Mouse (Mus musculus): ENCODE data around the gene Gm10309.

The Gm10309 gene

DNA sequence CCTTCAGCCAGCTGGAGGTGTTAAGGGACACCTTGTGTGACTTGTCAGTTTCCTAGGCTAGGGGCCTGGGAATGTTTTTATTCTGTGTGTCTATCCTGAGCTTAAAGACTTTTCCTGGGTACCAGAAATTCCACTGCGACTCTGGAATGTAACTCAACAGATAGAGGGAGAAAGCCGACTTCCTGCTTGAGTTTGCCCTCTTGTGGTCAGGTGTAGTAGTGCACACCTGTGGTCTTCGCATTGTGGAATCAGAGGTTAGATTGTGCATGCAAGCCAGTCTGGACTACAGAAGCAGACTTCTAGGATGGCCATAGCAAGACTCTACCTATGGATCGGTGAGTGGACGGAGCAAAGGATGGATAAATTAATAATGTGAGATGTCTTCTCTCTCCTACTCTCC lies 33.3 kb downstream of the Gm10309 start:
- DNase-seq (ENCODE audit: low read depth, low spot score) = no peak

- no peak for DNase-seq (ENCODE audit: low read depth, low spot score)
Measured at GRCm38 (mm10) chr17:86470160-86470559, 34.9 kb downstream of the Gm10309 start.

GRCm38 (mm10) chr17:86467967-86468366 lies 37.1 kb downstream of the Gm10309 start:
- DNase-seq (ENCODE audit: low read depth, low spot score) = no peak

- no peak for DNase-seq (ENCODE audit: low read depth, low spot score)
Measured at GRCm38 (mm10) chr17:86467291-86467898, 37.6 kb downstream of the Gm10309 start.

DNA sequence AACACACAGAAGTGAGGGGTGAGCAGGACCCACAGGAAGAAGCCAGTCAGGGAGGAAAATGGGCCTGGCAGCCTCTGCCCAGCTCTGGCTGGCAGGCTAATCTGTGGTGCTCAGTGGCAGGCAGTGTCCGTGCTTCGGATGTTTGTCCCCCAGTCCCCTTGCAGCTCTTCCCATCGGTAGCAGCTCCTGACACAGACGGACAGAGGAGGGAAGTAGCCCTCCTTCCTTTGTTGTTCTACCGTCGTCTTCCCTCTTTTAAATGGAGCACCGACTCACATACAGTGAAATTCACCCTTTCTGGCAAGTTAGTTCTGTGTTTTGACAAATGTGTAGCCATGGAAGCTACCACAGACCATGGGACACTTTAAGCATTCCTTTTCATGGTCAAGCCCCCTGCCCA lies 38.2 kb downstream of the Gm10309 start:
- no peak for DNase-seq (ENCODE audit: low read depth, low spot score)

DNA sequence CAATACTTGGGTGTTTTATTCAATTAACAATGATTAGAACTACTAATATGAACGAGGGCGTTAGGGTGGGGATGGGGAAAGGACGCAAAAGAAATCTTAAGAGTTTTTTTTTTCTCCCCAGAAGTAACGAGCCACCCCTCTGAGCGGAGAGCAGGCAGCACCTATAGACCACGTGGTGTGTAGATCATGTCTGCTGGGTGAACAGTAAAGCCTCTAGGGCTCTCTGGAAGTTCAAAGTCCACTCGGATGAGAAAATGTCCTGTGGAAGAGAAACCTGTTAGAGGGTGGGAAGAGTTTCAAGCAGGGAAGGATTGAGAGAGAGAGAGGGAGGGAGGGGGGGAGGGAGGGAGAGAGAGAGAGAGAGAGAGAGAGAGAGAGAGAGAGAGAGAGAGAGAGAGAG lies 38.6 kb downstream of the Gm10309 start:
- DNase-seq (ENCODE audit: low read depth, low spot score) = no peak

GRCm38 (mm10) chr17:86465865-86466264 lies 39.2 kb downstream of the Gm10309 start:
- no peak for DNase-seq (ENCODE audit: low read depth, low spot score)

- no peak for DNase-seq (ENCODE audit: low read depth, low spot score)
Measured at GRCm38 (mm10) chr17:86464689-86465363, 40.2 kb downstream of the Gm10309 start.

- DNase-seq (ENCODE audit: low read depth, low spot score) = no peak
Measured at GRCm38 (mm10) chr17:86464197-86464596, 40.8 kb downstream of the Gm10309 start.

GRCm38 (mm10) chr17:86463369-86463768 lies 41.7 kb downstream of the Gm10309 start:
- no peak for DNase-seq (ENCODE audit: low read depth, low spot score)

GRCm38 (mm10) chr17:86460645-86461430 lies 44.2 kb downstream of the Gm10309 start:
- DNase-seq (ENCODE audit: low read depth, low spot score) = no peak

- no peak for DNase-seq (ENCODE audit: low read depth, low spot score)
Measured at GRCm38 (mm10) chr17:86458302-86458980, 46.6 kb downstream of the Gm10309 start.

GRCm38 (mm10) chr17:86456512-86456911 lies 48.5 kb downstream of the Gm10309 start:
- DNase-seq (ENCODE audit: low read depth, low spot score) = no peak

GRCm38 (mm10) chr17:86454351-86454706 lies 50.7 kb downstream of the Gm10309 start:
- no peak for DNase-seq (ENCODE audit: low read depth, low spot score)

- no peak for DNase-seq (ENCODE audit: low read depth, low spot score)
Measured at GRCm38 (mm10) chr17:86453673-86454350, 51.2 kb downstream of the Gm10309 start.

DNA sequence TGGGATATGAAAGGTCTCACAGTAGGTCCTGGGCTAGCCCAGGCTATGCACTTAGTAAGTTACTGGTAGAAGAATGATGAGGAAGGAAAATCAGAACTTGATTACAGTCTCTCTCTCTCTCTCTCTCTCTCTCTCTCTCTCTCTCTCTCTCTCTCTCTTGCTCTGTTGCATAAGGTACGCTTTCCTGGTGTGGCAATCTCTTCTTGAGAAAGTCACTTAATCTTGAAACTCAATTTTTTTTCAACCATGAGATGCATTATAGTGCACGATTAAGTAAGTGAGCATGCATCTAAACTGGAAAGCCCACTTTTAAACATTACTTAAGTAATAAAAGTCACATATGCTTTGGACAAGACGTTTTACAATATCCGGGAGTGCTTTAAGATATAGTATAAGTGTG lies 52.1 kb downstream of the Gm10309 start:
- DNase-seq (ENCODE audit: low read depth, low spot score) = no peak
